Mouse (Mus musculus) liver, adult 2 months (tissue): ENCODE measurements around the gene Shkbp1. TPM values are rescaled to one million over a fixed set of nuclear protein-coding genes. Genes with fewer than 3 reads are reported as not detected.

Experiments used
- DNase-seq: peaks from one replicate; pipeline ENCODE4 v3.0.0-alpha.2; 2011; ENCODE audit warnings: low read depth, low spot score; ENCODE audit errors: extremely low read depth
- H3K27ac ChIP-seq: fragments of 200-500 bp; replicated peaks from 2 replicates; pipeline ENCODE4 v1.5.1; 2012; ENCODE audit warnings: low read depth, mild to moderate bottlenecking, control low read depth, inconsistent platforms, low read length; ENCODE audit not compliant: insufficient read depth
- H3K27me3 ChIP-seq: fragments of 200-500 bp; 2 replicates; pipeline ENCODE4 v1.6.1; 2012; ENCODE audit warnings: mild to moderate bottlenecking, moderate library complexity, low read length, inconsistent platforms; ENCODE audit not compliant: control insufficient read depth, insufficient read depth
- H3K36me3 ChIP-seq: fragments of 200-500 bp; 2 replicates; pipeline ENCODE4 v1.6.1; 2012; ENCODE audit warnings: low read length, inconsistent platforms; ENCODE audit not compliant: control insufficient read depth, insufficient read depth
- H3K4me1 ChIP-seq: fragments of 200-500 bp; 2 replicates; pipeline ENCODE4 v1.6.1; 2011; ENCODE audit warnings: low read length; ENCODE audit not compliant: control insufficient read depth, insufficient read depth
- H3K4me3 ChIP-seq: fragments of 200-500 bp; 2 replicates; pipeline ENCODE4 v1.5.1; 2011; ENCODE audit warnings: low read depth, mild to moderate bottlenecking, control low read depth, low read length, moderate library complexity; ENCODE audit not compliant: insufficient read depth
- H3K79me2 ChIP-seq: fragments of 200-500 bp; 2 replicates; pipeline ENCODE4 v1.6.1; 2012; ENCODE audit warnings: inconsistent platforms, mild to moderate bottlenecking, low read length, moderate library complexity; ENCODE audit not compliant: control insufficient read depth, insufficient read depth
- H3K9ac ChIP-seq: fragments of 200-500 bp; 2 replicates; pipeline ENCODE4 v1.6.1; 2012; ENCODE audit warnings: low read depth, mild to moderate bottlenecking, control low read depth, inconsistent platforms, low read length
- CTCF ChIP-seq: fragments of 200-500 bp; IDR thresholded peaks from 2 replicates; pipeline ENCODE4 v1.5.1; 2011; ENCODE audit warnings: low read depth, low read length, control low read depth
- POLR2A ChIP-seq: fragments of 200-500 bp; IDR thresholded peaks from 2 replicates; pipeline ENCODE4 v1.6.1; 2011; ENCODE audit warnings: low read length, control low read depth; ENCODE audit not compliant: insufficient read depth; ENCODE audit errors: extremely low read depth
- WGBS: fragments of 180-500 bp; shearing (Covaris S2); methylation state at CpG from one replicate; pipeline ENCODE4 v1.1.7; 2018; 5-methylcytosine and 5-hydroxymethylcytosine counted together
- polyA plus RNA-seq: library from polyadenylated mRNA; depleted of rRNA; stranded (reverse); fragments of >200 nt; gene quantifications from 2 replicates; pipeline ENCODE4 v1.2.3, GENCODE M21; 2012
- total RNA-seq: library from RNA; depleted of rRNA; stranded (reverse); fragments of >200 nt; gene quantifications from 2 replicates; pipeline ENCODE4 v1.2.3, GENCODE M21; 2014

The Shkbp1 gene
- total and polyA plus RNA-seq, 2 experiments: 3.6 to 23.9 TPM

GRCm38 (mm10) chr7:27396184-27397047 is 40.6 kb upstream of the Shkbp1 start:
- Histone ChIP-seq H3K27me3 (peaks cover 16% of the 10 kb centered on the region), H3K9ac (no peak overlapping the region), H3K4me3 (no peak overlapping the region), H3K79me2 (no peaks in the 10 kb centered on the region), H3K27ac (no peak overlapping the region), H3K36me3 (no peaks in the 10 kb centered on the region), H3K4me1 (no peaks in the 10 kb centered on the region)
- WGBS: 3% methylated on average over 37 of the region's 68 CpGs
- DNase-seq: no peak
- TF ChIP-seq CTCF (no peak), POLR2A (no peak)

DNA sequence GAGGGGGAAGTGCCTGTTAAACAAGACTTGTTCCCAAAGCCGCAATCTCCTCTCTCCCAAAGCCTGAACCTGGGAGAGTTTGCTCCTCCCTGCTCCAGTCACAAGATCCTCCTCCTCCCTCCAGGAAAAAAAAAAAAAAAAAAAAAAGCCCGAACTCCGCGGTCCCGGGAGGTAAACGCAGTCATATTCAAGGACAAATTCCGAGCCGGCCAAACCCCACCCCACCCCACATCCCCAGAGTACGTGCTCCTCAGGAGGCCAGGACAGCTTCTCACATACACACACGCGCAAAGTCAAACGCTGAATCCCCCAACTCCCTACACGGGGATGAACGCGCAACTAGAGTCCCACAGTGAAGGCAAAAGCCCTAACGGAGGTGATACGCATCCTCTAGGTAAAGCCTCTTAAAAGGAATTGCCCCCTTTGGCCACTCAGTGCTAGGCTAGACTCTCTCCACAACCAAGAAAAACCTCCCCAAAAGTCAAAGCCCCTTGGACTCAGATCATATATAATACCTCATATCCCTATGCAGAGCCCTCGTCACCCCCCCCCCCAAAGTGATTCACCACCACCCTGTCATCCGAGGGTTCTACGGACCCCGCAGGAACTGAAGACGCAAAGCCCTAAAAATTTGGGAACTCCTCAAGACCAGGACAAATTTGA is 39.8 kb upstream of the Shkbp1 start:
- WGBS: 5% methylated on average over 22 of the region's 22 CpGs
- no peak overlapping the region for H3K4me3 ChIP-seq
- DNase-seq: no peak
- TF ChIP-seq POLR2A (no peak), CTCF (no peak)
- no peak overlapping the region for H3K9ac ChIP-seq
- peaks cover 16% of the 10 kb centered on the region for H3K27me3 ChIP-seq
- no peaks in the 10 kb centered on the region for H3K79me2 ChIP-seq
- no peaks in the 10 kb centered on the region for H3K4me1 ChIP-seq
- no peak overlapping the region for H3K27ac ChIP-seq
- no peaks in the 10 kb centered on the region for H3K36me3 ChIP-seq

DNA sequence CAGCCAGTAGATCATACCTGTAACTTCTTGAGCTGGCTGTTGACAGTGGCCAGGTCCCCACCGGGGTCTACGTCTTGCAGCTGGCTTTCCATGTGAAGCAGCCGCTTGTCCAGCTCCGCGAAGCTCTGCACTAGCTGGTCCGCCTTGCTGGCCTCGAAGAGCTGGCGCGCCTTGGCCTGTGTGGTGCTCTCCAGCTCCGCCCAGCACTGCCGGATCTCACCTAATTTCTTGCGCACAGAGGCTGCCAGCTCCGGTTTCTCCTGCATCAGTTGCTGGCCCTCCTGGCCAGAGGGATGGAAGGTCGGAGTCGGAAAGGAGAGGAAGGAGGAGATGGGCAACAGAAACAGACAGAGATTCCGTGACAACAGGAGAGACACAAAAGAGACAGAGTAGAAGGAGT is 35.6 kb upstream of the Shkbp1 start:
- no peak for TF ChIP-seq CTCF
- no peak for TF ChIP-seq POLR2A
- H3K4me3 ChIP-seq: no peak overlapping the region

GRCm38 (mm10) chr7:27389213-27389612 is 33.4 kb upstream of the Shkbp1 start:
- H3K9ac ChIP-seq: no peak overlapping the region
- peaks cover 4% of the 10 kb centered on the region; the same call in 1 of the 2 replicates for H3K27me3 ChIP-seq
- H3K36me3 ChIP-seq: no peaks in the 10 kb centered on the region
- no peaks in the 10 kb centered on the region for H3K4me1 ChIP-seq
- H3K27ac ChIP-seq: no peak overlapping the region
- H3K79me2 ChIP-seq: no peaks in the 10 kb centered on the region
- 70% methylated on average over 6 of the region's 6 CpGs for WGBS
- TF ChIP-seq CTCF (no peak), POLR2A (no peak)
- H3K4me3 ChIP-seq: no peak overlapping the region
- no peak for DNase-seq

More for the DNA sequence above, 35.6 kb upstream of the Shkbp1 start:
- DNase-seq: no peak
- no peaks in the 10 kb centered on the region for H3K79me2 ChIP-seq
- H3K9ac ChIP-seq: no peak overlapping the region
- H3K27ac ChIP-seq: no peak overlapping the region
- no peaks in the 10 kb centered on the region for H3K4me1 ChIP-seq
- H3K36me3 ChIP-seq: no peaks in the 10 kb centered on the region
- WGBS: 46% methylated on average over 16 of the region's 16 CpGs
- H3K27me3 ChIP-seq: peaks cover 9% of the 10 kb centered on the region

- Histone ChIP-seq H3K9ac (no peak overlapping the region), H3K79me2 (no peaks in the 10 kb centered on the region), H3K36me3 (no peaks in the 10 kb centered on the region), H3K4me1 (no peaks in the 10 kb centered on the region), H3K27ac (no peak overlapping the region), H3K4me3 (no peak overlapping the region), H3K27me3 (no peaks in the 10 kb centered on the region)
- 42% methylated on average over 4 of the region's 4 CpGs for WGBS
- DNase-seq: no peak
- TF ChIP-seq CTCF (peak; percentile 87), POLR2A (no peak)
Measured at GRCm38 (mm10) chr7:27384731-27385130, 28.9 kb upstream of the Shkbp1 start.

DNA sequence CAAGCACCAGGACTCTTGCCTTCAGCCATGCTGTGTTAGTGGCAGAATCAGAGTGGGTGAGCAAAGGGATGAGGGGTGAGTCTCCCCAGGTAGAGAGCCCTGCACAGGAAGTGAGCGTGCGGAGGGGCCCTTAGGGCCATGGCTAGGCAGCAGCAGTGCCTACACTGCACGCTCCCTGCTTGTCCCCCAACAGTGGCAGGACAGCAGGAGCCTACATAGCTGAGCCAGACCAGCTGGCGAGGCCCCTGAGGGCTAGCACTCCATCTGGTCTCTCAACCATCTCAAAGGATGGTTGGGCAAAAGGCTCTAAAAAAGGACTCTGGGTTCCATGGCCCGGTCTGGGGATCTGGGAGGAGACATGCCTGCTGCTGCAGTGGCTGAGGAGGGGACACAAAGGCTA is 28.3 kb upstream of the Shkbp1 start:
- H3K9ac ChIP-seq: no peak overlapping the region
- 94% methylated on average over 5 of the region's 5 CpGs for WGBS
- TF ChIP-seq POLR2A (no peak), CTCF (no peak)
- H3K4me3 ChIP-seq: no peak overlapping the region
- H3K27me3 ChIP-seq: no peaks in the 10 kb centered on the region
- no peak overlapping the region for H3K27ac ChIP-seq
- DNase-seq: no peak
- H3K79me2 ChIP-seq: no peaks in the 10 kb centered on the region
- H3K36me3 ChIP-seq: no peaks in the 10 kb centered on the region
- no peaks in the 10 kb centered on the region for H3K4me1 ChIP-seq
